Mouse (Mus musculus) cerebellum, postnatal 4 days (tissue): Measurements from ENCODE around the gene Cox11.
A peak's percentile ranks its signal among the peaks of the same experiment; 100 is the strongest.

Source experiments
- DNase-seq, 2 experiments: peaks; one replicate each; pipeline ENCODE4 v3.0.0; 2022; ENCODE audit warnings: low spot score in 2 of 2, mixed read lengths in 1 of 2

The Cox11 gene

GRCm38 (mm10) chr11:90664345-90664986 lies 26.5 kb downstream of the Cox11 start:
- no peak for DNase-seq

- no peak for DNase-seq
These were observed 27.2 kb downstream of the Cox11 start for GRCm38 (mm10) chr11:90665161-90665560.

- no peak for DNase-seq
These were observed 28.3 kb downstream of the Cox11 start for GRCm38 (mm10) chr11:90666144-90666757.

GRCm38 (mm10) chr11:90666916-90667315 lies 28.9 kb downstream of the Cox11 start:
- DNase-seq, result no peak

DNA sequence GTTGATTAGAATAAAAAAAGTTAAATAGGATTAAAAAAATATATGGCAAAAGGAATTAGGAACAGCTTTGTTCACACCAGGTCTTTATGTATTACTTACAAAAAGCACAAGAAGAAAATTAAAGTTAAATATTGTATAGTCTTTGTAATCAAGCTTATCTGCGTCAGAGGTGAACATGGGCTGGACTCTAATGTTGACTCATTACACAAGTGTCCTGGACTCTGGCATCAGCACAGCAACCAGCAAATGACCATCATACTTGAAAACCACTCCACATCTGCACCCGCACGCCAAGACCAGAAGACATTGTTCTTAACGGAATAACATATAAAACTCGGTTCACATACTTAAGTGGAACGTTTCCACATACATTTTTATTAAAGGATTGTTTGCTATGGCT lies 29.4 kb downstream of the Cox11 start:
- no peak for DNase-seq

DNA sequence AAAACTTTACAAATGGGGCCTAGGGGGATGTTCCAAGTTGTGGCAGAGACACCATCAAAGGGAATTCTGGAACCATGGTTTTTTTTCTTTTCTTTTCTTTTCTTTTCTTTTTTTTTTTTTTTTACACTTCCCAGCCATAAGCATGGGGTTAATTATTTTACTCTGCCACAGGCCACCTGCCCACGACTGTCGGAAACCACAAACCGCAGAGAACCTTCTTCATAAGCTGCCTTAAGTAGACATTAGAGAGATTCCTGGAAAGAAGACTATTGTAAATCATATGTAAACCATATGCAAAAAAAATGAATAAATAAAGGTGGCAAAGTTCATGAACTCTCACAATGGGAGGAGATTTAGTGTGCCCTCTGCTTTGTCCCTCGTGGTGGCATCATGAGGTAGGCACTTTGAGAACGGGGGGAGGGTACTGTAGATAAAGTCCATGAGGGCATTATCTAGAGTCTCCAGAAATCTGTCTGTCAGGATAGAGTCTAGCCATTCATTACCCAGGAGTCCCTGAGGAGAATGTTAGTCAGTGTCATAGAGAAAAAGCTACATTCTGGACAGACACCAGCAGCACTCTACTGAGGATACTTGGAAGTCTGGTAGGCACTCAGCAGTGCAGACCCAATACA lies 37.6 kb downstream of the Cox11 start:
- DNase-seq, result no peak

DNA sequence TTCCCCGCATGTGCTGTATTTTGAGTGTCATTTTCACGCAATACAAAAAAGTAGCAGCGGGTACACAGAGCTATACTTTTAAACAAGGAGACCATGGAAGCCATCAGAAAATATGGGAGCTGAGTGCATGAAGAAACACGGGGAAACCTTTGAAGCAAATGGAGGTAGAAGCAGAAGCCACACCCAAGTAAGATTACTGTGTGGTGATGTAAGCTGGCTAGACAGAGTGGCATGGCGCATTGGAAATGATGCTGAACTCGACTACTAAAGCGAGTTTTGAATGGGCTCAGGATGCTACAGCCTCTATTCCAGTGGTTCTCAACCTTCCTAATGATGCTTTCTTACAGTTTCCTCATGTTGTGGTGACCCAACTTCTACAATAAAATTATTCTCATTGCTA lies 39.1 kb downstream of the Cox11 start:
- no peak for DNase-seq

GRCm38 (mm10) chr11:90677771-90678288 lies 39.9 kb downstream of the Cox11 start:
- DNase-seq, result no peak

- no peak for DNase-seq
These were observed 40.6 kb downstream of the Cox11 start for GRCm38 (mm10) chr11:90678582-90678981.

GRCm38 (mm10) chr11:90681171-90681570 lies 43.2 kb downstream of the Cox11 start:
- no peak for DNase-seq

GRCm38 (mm10) chr11:90684765-90685164 lies 46.8 kb downstream of the Cox11 start:
- no peak for DNase-seq

DNA sequence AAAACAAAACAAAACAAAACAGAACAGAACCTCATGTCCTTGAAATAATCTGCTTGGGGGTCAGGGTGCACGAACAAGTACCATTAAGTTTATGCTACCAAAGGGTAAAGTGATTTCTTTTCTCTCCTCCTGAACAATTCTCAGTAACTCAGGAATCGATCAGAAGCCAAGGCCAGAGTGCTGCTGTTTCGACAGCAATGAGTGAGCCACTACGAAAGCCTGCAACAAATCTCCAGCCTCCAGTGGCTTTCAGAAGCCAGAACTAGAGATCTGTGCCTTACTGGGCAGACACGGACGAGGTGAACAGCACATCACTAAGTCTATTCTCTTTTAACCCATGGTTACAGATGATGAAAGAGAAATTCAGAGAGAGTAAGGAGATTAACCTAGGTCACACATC lies 47.2 kb downstream of the Cox11 start:
- DNase-seq, result no peak

GRCm38 (mm10) chr11:90686287-90687025 lies 48.5 kb downstream of the Cox11 start:
- DNase-seq, result no peak

DNA sequence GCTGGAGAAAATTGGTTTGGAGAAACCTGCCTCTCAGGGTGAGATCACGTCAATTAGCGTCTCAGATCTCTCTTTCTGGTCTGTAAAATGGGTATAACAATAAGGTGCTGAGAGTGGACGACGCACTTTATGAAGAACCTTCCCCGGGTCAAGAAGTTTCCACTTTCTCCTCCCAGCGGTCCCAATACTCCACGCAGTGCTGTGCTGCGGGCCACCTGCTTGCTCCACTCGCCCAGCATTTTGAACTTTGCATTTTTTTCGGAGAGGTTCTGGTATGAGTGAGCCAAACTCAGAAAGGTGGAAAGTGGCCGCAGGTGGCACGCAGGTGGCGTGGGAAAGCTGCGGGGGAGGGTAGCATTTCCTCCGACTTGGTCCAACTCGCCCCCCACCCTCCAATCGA lies 49.1 kb downstream of the Cox11 start:
- no peak for DNase-seq

DNA sequence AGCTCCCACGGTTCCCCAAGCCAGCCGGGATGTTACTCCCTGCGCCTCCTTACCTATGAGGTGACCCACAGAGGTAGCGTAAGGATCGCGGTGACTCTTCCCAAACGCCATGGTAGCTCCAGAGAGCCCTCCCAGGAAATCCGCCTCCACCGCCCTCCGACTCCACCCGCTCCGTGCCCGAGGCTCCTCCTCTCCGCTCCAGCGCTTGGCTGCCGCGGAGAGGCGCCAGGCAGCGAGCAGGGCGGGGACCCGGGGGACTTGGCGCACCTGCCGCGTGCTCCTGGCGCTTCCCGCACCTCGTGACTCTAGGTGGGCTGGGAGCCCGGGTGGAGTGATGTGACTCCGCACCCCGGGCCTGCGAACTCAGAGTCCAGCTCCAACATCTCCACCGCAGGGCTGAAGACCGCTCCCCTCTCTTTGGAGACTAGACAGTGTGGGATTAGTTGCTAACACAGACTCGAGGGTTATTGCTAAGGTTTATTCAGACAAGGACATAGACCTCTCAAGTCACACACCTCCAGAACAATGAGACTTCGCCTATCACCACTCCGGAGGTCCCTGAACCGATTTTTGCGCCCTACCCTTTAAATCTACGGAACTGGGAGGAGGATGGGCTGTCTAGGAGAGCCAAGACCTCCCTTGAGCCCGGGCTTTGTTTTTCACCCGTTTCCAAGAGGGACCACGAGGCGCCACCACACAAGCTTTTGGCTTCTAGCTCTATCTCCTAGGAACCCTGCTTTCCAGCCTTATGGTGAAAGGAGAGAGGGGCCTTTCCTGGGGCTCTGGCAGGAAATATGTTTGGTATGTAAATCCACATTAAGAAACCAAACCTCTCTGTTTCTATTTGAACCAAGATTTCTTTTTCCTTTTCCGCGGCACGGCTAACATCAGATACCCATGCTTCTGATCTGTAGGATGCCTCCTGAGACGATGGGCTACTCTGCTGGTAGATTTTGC lies 49.8 kb downstream of the Cox11 start, which contains the start of gene Tom1l1:
TSS of gene Tom1l1 (minus strand) at position 907 of the 957 bp plus-strand sequence.
- DNase-seq, result peak; percentile 56 to 77

- no peak for DNase-seq
These were observed 52.4 kb downstream of the Cox11 start for GRCm38 (mm10) chr11:90690361-90690760.

DNA sequence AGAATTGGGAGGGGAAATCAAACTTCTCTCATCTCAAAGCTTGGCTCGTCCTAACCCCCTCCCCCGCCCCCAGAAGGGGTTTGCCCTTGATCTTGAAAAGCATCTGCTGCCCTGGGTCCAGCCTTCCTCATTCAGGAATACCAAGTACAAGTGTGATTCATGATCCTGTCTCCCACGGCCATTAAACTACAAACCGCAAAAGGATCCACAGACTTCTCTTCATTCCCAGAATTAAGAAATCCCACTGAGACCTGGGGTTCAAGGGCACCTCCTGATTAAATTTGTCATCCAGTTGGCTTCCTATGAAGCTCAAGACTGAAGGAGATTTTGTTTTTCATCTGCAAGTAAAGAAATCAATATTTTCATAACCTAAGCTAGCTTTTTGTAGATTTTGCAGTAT lies 56.2 kb downstream of the Cox11 start:
- DNase-seq, result no peak
